Mouse (Mus musculus) spleen, postnatal 4 days (tissue): ENCODE results near the gene Olfr798.

Experiments used
- DNase-seq, 2 experiments: peaks; one replicate each; pipeline ENCODE4 v3.0.0; 2022; ENCODE audit warnings: low spot score in 2 of 2

Olfr798 gene

DNA sequence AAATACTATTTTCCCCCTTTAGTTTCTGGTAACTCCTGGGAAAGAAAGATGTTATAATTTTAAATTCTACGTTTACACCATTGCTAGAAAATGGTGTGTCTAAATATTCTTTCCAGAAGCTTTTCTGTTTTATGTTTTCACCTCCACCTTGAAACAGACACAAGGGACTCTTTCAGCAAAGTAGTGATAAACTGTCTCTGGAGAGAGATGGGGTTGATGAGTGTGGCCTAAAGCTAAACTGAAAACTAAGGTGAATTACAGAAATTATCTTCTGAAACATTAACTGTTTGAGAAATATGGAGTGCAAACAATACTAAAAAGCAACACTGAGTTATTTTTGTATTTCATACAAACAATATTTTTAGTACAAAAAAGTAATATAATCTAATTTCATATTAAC lies at the start of gene Olfr798:
Gene Olfr798 (minus strand): TSS at position 101 of the 400 bp plus-strand sequence.
- DNase-seq, result no peak

DNA sequence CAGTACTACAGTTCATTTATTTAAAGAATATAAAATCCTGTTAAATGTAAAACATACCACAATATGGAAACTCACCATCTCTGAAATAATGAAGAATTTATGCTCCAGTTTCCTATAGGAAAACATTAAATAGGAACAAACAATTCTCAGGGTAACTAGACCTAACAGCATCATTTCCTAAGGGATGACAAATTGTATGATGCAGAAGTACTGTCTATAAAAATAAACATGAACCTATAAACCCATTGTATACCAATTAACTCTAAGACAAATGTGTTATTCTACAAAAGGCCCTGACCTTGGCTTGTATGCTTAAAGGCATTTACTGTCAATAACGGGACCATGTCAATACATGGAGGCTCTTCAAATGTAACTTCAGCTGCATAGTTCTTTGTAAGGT lies 46.0 kb upstream of the Olfr798 start, which contains the start of gene Olfr801:
Gene Olfr801 (minus strand): TSS at position 101 of the 400 bp plus-strand sequence.
- no peak for DNase-seq

DNA sequence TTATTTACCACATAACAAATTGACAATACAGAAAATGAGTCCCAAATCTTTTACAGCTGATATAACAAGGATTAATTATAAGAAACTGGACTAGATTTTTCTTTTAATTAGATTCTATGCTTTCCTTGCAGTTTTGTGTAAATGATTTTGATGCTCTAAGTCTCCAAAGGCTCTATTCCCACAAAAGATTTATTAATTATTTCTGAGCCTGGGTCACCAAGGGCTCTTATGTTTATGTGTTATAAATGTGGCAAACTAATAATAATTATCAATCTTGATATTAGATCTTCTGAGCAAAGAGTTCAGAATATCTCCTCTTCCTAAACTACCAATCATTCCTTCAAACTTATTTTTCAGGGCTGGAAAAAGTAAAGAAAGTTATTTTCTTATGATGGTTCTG lies 29.7 kb upstream of the Olfr798 start, which contains the start of gene Olfr800:
Gene Olfr800 (plus strand): TSS at position 301 of the 400 bp plus-strand sequence.
- DNase-seq, result no peak

DNA sequence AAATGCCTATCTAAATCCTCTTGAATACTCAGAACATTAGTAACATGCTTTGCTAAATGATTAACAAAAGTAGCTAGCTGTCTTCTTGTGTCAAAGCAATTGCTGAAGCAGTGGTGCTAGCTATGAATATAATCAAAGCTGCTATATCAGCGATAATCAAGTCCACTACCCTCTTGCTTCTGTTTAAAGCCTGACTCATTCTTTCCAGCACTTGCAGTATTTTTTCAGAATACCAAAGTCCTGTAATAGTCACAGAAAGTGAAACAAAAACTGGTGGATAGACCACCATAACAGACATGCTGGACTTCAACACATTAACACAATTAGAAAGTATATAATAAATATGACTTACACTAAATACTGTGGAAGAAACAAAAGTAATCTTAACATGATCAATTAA lies 24.0 kb upstream of the Olfr798 start:
- no peak for DNase-seq

DNA sequence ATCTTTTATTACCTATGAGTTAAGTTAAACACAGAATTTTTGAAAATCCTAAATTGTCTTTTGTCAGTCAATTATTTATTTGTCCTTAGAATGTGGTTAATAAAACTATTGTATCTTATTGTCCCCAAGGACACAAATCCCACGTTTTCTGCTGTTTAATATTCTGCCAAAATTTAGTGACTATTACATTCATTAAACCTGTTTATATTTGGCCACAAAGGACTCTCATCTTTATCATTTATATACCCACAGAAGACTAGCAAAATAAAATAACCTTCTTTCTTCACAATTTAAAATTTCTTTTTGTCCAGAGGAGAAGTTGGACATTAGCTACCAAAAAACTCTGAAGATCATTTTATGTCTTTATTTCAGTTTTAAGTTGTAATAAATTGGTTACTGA lies 9.4 kb upstream of the Olfr798 start, which contains the start of gene Olfr799:
Gene Olfr799 (plus strand): TSS at position 301 of the 400 bp plus-strand sequence.
- DNase-seq, result no peak

DNA sequence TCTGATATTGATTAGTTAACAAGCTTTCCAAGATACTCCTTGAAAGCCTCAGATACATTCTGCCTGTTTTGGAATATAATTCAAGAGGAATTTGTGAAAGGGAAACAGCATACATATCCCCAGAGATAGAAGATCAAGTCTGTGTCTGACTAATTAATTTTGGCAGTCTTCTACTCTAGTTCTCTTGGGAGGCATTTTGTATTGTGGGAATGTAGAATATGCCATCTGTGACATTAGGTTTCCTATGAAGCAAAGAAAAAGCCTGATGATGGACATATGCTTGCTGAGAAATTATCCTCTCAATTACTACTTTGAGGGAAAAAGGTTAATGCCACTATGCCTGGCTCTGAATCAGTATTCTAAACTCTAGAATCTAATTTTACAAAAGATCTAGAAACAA lies 4.5 kb downstream of the Olfr798 start:
- no peak for DNase-seq

DNA sequence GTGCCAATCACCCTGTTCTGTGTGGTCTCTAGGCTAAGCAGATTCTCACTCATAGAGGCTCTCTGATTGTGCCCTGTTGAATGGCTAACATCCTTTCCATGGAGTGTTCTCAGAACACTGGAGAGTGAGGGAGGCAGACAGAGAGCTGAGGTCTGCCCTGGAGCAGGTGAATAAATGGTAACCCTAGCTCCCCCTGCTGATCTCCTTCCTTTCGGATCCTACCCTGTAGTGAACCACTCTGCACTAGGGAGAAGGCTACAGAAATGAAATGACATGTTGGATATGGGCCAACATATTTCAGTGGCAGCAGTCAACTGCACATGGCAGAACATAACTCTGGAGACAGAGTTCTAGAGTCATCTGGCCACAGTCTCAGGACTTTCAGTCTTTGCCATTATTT lies 6.0 kb downstream of the Olfr798 start:
- no peak for DNase-seq

DNA sequence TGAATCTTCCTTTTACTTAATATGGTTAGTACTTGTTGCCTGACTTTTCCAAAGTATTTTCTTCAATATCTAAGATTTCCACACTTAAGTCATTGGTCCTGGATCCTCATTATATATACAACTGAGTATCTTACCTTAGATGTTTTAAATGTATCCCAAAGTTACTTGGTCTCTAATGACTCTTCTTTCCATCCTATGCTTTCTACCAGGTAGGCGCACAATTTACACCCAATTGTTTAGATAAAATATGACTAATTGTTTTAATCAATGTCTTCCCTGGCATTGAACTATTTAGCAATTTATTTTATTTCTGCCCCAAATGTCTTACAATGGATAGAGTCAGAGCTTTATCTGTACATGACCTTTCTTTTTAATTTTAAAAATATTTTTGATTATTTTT lies 15.3 kb downstream of the Olfr798 start, which contains the start of gene Olfr796:
Gene Olfr796 (minus strand): TSS at position 101 of the 400 bp plus-strand sequence.
- DNase-seq, result no peak

DNA sequence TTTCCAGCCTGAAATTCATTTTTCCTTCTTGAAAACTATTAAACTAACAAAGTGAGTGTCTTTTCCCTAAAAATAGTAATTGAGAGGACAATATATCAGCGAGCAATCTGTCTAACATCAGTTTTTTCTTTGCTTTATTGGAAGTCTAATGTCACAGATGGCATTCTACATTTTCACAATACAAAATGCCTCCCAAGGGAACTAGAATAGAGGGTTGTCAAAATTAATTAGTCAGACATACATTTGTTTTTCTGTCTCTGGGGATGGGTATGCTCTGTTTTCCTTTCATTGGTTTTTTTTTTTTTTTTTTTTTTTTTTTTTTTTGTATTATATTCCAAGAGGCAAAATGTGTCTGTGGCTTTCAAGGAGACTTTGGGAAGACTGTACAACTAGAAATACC lies 50.7 kb downstream of the Olfr798 start:
- no peak for DNase-seq
